Mouse (Mus musculus) CD4-positive helper T cell, adult 2 months (primary cell): Measurements from ENCODE around the gene Hkdc1.
"Not testable (repeated sequence)": the region's sequence is repeated elsewhere in the genome, so short reads cannot be mapped to it uniquely, and the experiment has no call there.

ENCODE experiments used
- DNase-seq: peaks from one replicate; pipeline ENCODE4 v3.0.0-alpha.2; 2012; ENCODE audit warnings: low read depth, missing footprints, low spot score

The Hkdc1 gene

GRCm38 (mm10) chr10:62422255-62422654 is at the start of gene Hkdc1:
Hkdc1 (minus strand) TSS chr10:62422491.
- no peak for DNase-seq

GRCm38 (mm10) chr10:62471105-62471504 is 48.8 kb upstream of the Hkdc1 start:
- no peak for DNase-seq

GRCm38 (mm10) chr10:62469736-62470135 is 47.4 kb upstream of the Hkdc1 start:
- DNase-seq, result no peak

- no peak for DNase-seq
Observed at GRCm38 (mm10) chr10:62461321-62461720, 39.0 kb upstream of the Hkdc1 start.

- not testable (repeated sequence) for DNase-seq
Observed at GRCm38 (mm10) chr10:62452001-62452400, 29.7 kb upstream of the Hkdc1 start.

GRCm38 (mm10) chr10:62450280-62450640 is 28.0 kb upstream of the Hkdc1 start:
- no peak for DNase-seq

GRCm38 (mm10) chr10:62449364-62450279 is 27.3 kb upstream of the Hkdc1 start, which contains the start of the genes 4930507D05Rik and Supv3l1:
4930507D05Rik (plus strand) TSS chr10:62449489.
Supv3l1 (minus strand) TSS chr10:62449738.
- DNase-seq, result peak; percentile 91

- no peak for DNase-seq
Observed at GRCm38 (mm10) chr10:62430427-62430826, 8.1 kb upstream of the Hkdc1 start.

GRCm38 (mm10) chr10:62425081-62425871 is 3.0 kb upstream of the Hkdc1 start:
- DNase-seq, result no peak

GRCm38 (mm10) chr10:62421127-62421526 is 1.2 kb downstream of the Hkdc1 start:
- no peak for DNase-seq

- no peak for DNase-seq
Observed at GRCm38 (mm10) chr10:62420399-62420798, 1.9 kb downstream of the Hkdc1 start.

- DNase-seq, result no peak
Observed at GRCm38 (mm10) chr10:62419422-62419821, 2.9 kb downstream of the Hkdc1 start.

- DNase-seq, result no peak
Observed at GRCm38 (mm10) chr10:62418831-62419356, 3.4 kb downstream of the Hkdc1 start.

GRCm38 (mm10) chr10:62413606-62413982 is 8.7 kb downstream of the Hkdc1 start:
- DNase-seq, result no peak

- DNase-seq, result no peak
Observed at GRCm38 (mm10) chr10:62412906-62413605, 9.2 kb downstream of the Hkdc1 start.

GRCm38 (mm10) chr10:62411431-62412410 is 10.6 kb downstream of the Hkdc1 start:
- no peak for DNase-seq

GRCm38 (mm10) chr10:62410943-62411342 is 11.3 kb downstream of the Hkdc1 start:
- peak; percentile 53 for DNase-seq

GRCm38 (mm10) chr10:62404901-62405300 is 17.4 kb downstream of the Hkdc1 start:
- no peak for DNase-seq

GRCm38 (mm10) chr10:62401641-62402111 is 20.6 kb downstream of the Hkdc1 start:
- DNase-seq, result no peak

GRCm38 (mm10) chr10:62383011-62383410 is 39.3 kb downstream of the Hkdc1 start:
- no peak for DNase-seq
